Mouse (Mus musculus) R1 (cell line): ENCODE results near the gene Asah2.
A peak's percentile ranks its signal among the peaks of the same experiment; 100 is the strongest.

ENCODE experiments used
- DNase-seq: peaks from one replicate; pipeline ENCODE4 v3.0.0-alpha.2; 2018; ENCODE audit warnings: low read depth, low spot score

The Asah2 gene

GRCm38 (mm10) chr19:31975882-31976281 is 132.1 kb downstream of the Asah2 start:
- DNase-seq = no peak

- peak; percentile 76 for DNase-seq
Observed at GRCm38 (mm10) chr19:31971998-31972397, 136.0 kb downstream of the Asah2 start.

- DNase-seq = no peak
Observed at GRCm38 (mm10) chr19:31971405-31971804, 136.6 kb downstream of the Asah2 start.

GRCm38 (mm10) chr19:31967933-31968532 is 140.0 kb downstream of the Asah2 start:
- peak; percentile 26 for DNase-seq

GRCm38 (mm10) chr19:31963147-31963546 is 144.9 kb downstream of the Asah2 start:
- DNase-seq = no peak

GRCm38 (mm10) chr19:31960434-31960833 is 147.6 kb downstream of the Asah2 start:
- DNase-seq = no peak

GRCm38 (mm10) chr19:31956359-31956758 is 151.7 kb downstream of the Asah2 start:
- DNase-seq = no peak

- DNase-seq = no peak
Observed at GRCm38 (mm10) chr19:31954696-31955095, 153.3 kb downstream of the Asah2 start.

GRCm38 (mm10) chr19:31954267-31954666 is 153.7 kb downstream of the Asah2 start:
- no peak for DNase-seq

GRCm38 (mm10) chr19:31953799-31954198 is 154.2 kb downstream of the Asah2 start:
- DNase-seq = no peak

GRCm38 (mm10) chr19:31950793-31951489 is 157.1 kb downstream of the Asah2 start:
- no peak for DNase-seq
